Mouse (Mus musculus) neural tube, embryonic 13.5 days (tissue): Measurements from ENCODE around the gene Wdr43. TPM values are rescaled to one million over a fixed set of nuclear protein-coding genes. Genes with fewer than 3 reads are reported as not detected.
A peak's percentile ranks its signal among the peaks of the same experiment; 100 is the strongest.

Experiments
- ATAC-seq: fragments of 200-750 bp; cut with Nextera tagmentation; 2 replicates; pipeline ENCODE4 v1.8.0; 2017; ENCODE audit warnings: low read depth, mild to moderate bottlenecking, moderate TSS enrichment, moderate library complexity
- H3K27ac ChIP-seq: fragments of 300-500 bp; sonication (generic); replicated peaks from 2 replicates; pipeline ENCODE4 v1.5.1; 2015; ENCODE audit warnings: moderate library complexity, mild to moderate bottlenecking, inconsistent platforms
- H3K27me3 ChIP-seq: fragments of 300-500 bp; sonication (generic); 2 replicates; pipeline ENCODE4 v1.6.1; 2015; ENCODE audit warnings: mild to moderate bottlenecking, inconsistent platforms
- H3K36me3 ChIP-seq: fragments of 300-500 bp; sonication (generic); 2 replicates; pipeline ENCODE4 v1.6.1; 2015; ENCODE audit warnings: mild to moderate bottlenecking, inconsistent platforms
- H3K4me1 ChIP-seq: fragments of 300-500 bp; sonication (generic); replicated peaks from 2 replicates; pipeline ENCODE4 v1.6.1; 2015; ENCODE audit warnings: inconsistent platforms
- H3K4me2 ChIP-seq: fragments of 300-500 bp; sonication (generic); 2 replicates; pipeline ENCODE4 v1.6.1; 2015; ENCODE audit warnings: inconsistent platforms, mild to moderate bottlenecking, moderate library complexity
- H3K4me3 ChIP-seq: fragments of 300-500 bp; sonication (generic); 2 replicates; pipeline ENCODE4 v1.5.1; 2015; ENCODE audit warnings: mild to moderate bottlenecking, inconsistent platforms
- H3K9ac ChIP-seq: fragments of 300-500 bp; sonication (generic); 2 replicates; pipeline ENCODE4 v1.6.1; 2015; ENCODE audit warnings: moderate library complexity, mild to moderate bottlenecking, inconsistent platforms
- H3K9me3 ChIP-seq: fragments of 300-500 bp; sonication (generic); 2 replicates; pipeline ENCODE4 v1.6.1; 2016; ENCODE audit warnings: inconsistent platforms
- WGBS: fragments of 180-500 bp; shearing (Covaris S2); methylation state at CpG from one replicate; pipeline ENCODE4 v1.1.7; 2015; 5-methylcytosine and 5-hydroxymethylcytosine counted together
- polyA plus RNA-seq: library from polyadenylated mRNA; unstranded; fragments of >200 nt; fragmentation: Nextera tagmentation; extraction: Ambion mirVana; gene quantifications from 2 replicates; pipeline ENCODE4 v1.2.1, GENCODE M21; 2015

The Wdr43 gene
- polyA plus RNA-seq, 1 experiment from 2014 or later, result 45.6 TPM

DNA sequence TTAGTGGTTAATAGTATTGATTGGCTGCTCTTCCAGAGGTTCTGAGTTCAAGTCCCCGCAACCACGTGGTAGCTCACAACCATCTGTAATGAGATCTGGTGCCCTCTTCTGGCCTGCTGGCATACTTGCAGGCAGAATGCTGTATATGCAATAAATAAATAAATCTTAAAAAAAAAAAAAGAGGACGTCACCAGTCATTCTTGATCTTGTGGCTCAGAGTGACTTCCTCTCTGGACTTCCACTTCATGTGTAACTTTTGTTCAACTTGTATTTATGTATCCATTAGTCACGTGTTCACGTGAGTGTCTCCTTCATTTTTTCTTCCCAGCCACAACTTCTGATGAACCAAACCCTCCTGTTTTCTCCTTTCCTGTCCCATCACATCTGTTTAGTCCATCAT is 53.8 kb downstream of the Wdr43 start:
- Histone ChIP-seq H3K9me3 (no peaks in the 10 kb centered on the region), H3K27me3 (no peaks in the 10 kb centered on the region), H3K4me2 (no peak overlapping the region), H3K4me3 (no peak overlapping the region), H3K27ac (no peak overlapping the region), H3K4me1 (peaks cover 18% of the 10 kb centered on the region; the same call in 1 of the 2 replicates), H3K9ac (no peak overlapping the region), H3K36me3 (no peaks in the 10 kb centered on the region)
- 84% methylated on average over 5 of the region's 5 CpGs for WGBS
- no peak for ATAC-seq

DNA sequence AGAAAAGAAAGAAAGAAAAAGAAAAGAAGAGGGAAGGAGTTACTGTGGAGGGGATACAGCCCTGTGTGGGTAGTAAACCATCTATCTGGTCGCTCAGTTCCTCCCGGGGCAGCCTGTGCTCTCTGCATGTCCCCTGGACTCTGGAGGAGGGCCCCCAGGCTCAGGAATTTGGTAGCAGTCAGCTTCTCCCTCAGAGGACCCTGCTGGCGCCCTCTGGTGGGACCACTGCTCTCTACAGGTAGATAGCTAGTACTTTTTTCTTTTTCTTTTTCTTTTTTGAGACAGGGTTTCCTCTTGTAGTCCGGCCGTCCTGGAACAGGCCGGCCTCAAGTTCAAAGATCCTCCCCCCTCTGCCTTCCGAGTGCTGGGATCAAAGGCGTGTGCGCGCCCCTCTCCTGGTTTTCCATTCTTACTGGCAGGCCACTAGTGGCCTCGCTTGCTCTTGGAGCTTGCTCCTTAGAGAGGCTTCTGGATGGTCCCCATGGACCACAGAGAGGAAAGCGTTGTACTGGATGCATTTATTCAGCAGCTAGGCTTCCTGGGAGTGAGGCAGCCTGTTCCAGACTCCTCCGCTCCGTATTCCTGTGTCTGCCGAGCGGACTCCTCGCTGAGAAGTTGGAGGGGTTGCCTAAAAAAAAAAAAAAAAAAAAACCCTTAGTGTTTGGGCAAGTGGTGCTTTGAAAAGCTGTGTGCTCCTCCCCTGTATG is 56.3 kb downstream of the Wdr43 start:
- Histone ChIP-seq H3K4me1 (peaks cover 26% of the 10 kb centered on the region; the same call in 1 of the 2 replicates), H3K27ac (no peak overlapping the region), H3K9ac (no peak overlapping the region), H3K4me3 (no peak overlapping the region), H3K4me2 (no peak overlapping the region), H3K36me3 (no peaks in the 10 kb centered on the region), H3K27me3 (no peaks in the 10 kb centered on the region), H3K9me3 (no peaks in the 10 kb centered on the region)
- WGBS, result 54% methylated on average over 17 of the region's 17 CpGs
- ATAC-seq, result no peak

DNA sequence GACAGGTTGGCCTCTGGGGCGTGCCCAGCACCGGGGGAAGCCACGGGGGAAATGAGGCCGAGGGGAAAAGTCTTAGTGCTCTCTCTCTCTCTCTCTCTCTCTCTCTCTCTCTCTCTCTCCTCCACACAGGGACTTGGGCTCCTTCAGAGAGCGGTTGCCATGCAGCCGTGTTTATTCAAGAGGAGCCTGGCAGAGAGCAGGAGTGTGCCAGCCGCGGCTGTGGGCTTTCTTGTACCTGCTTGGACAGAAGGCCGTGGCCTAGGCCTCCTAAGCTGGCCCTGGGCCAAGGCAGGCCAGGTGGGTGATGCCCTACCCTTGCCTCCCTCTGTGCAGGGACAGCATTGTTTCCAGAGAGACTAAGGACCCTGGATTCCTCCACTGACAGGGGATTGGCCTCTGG is 57.4 kb downstream of the Wdr43 start, which contains the start of gene Togaram2:
Gene Togaram2, plus strand, starts transcription at position 170 of the 400 bp plus-strand sequence.
- no peak within 1 kb of the TSS for H3K4me3 ChIP-seq
- H3K4me1 ChIP-seq, result peaks cover 26% of the 10 kb centered on the region; the same call in 1 of the 2 replicates
- no peak within 1 kb of the TSS for H3K9ac ChIP-seq
- no peaks in the 10 kb centered on the region for H3K27me3 ChIP-seq
- H3K27ac ChIP-seq, result no peak within 1 kb of the TSS
- WGBS, result 58% methylated on average over 9 of the region's 9 CpGs
- no peak within 1 kb of the TSS for H3K4me2 ChIP-seq
- H3K36me3 ChIP-seq, result no peaks in the 10 kb centered on the region
- ATAC-seq, result peak; percentile 45; the same call in 1 of the 2 replicates
- H3K9me3 ChIP-seq, result no peaks in the 10 kb centered on the region

DNA sequence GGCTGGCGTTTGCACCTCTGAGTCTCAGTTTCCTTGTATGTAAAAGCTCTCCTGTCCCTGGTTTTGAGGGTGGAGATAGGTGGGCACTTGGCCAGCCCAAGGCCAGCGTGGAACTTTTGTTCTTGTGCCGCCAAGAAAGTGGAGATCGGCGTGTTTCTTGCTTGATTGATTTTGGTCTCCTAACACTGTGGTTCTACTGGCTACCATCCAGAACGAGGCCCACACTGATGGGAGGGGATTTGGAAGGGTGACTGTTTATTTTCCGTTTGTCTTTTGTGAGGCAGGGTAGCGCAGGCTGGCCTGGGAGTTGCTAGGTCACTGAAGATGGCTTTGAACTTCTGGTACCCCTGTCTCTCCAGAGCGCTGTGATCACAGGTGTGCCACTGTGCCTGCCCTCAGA is 58.2 kb downstream of the Wdr43 start:
- no peak overlapping the region for H3K4me2 ChIP-seq
- H3K9me3 ChIP-seq, result no peaks in the 10 kb centered on the region
- H3K4me1 ChIP-seq, result peaks cover 26% of the 10 kb centered on the region; the same call in 1 of the 2 replicates
- H3K36me3 ChIP-seq, result no peaks in the 10 kb centered on the region
- H3K27ac ChIP-seq, result no peak overlapping the region
- no peaks in the 10 kb centered on the region for H3K27me3 ChIP-seq
- no peak overlapping the region for H3K4me3 ChIP-seq
- H3K9ac ChIP-seq, result no peak overlapping the region
- WGBS, result 62% methylated on average over 9 of the region's 9 CpGs
- ATAC-seq, result no peak

DNA sequence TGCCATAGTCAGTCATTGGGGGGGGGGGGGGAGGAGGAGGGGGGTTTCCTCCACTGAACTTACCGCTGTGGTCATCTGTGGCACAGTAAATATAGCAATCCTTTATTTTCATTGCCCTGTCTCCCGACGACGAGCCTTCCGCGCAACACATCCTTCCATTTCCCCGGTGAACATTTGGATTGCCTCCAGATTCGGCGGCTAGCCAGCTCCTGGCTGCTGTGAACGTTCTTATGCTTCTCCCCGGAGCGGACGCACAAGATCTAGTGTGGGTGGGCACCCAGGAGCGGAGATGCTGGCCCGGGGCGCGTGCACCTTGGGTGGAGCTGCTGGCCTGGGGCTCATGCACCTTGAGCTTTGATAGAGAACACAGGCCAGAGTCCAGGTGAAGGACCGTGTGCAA is 59.2 kb downstream of the Wdr43 start:
- Histone ChIP-seq H3K27ac (no peak overlapping the region), H3K27me3 (no peaks in the 10 kb centered on the region), H3K4me3 (no peak overlapping the region), H3K9me3 (no peaks in the 10 kb centered on the region), H3K36me3 (no peaks in the 10 kb centered on the region), H3K4me1 (peaks cover 26% of the 10 kb centered on the region; the same call in 1 of the 2 replicates), H3K9ac (no peak overlapping the region), H3K4me2 (no peak overlapping the region)
- WGBS, result 75% methylated on average over 18 of the region's 18 CpGs
- ATAC-seq, result no peak

DNA sequence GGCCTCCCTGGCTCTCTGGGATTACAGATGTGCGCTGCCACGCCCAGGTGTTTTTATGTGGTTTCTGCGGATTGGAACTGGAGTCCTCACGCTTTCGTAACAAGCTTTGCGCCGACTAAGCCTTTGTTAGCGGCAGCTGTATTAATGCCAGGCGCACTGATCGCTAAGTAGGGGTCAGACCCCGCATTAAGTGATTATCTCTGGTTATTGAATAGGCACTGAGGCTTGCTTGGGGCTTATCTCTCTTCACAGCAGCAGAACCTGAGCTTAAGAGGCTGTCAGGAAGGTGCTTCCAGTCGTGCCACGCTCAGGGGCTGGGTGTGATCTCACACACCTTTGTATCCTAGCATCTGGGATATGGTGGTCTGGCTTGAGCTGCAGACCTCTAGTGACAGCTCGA is 66.0 kb downstream of the Wdr43 start:
- 90% methylated on average over 14 of the region's 14 CpGs for WGBS
- H3K4me1 ChIP-seq, result no peaks in the 10 kb centered on the region
- H3K4me2 ChIP-seq, result no peak overlapping the region
- H3K4me3 ChIP-seq, result no peak overlapping the region
- no peaks in the 10 kb centered on the region for H3K36me3 ChIP-seq
- H3K9ac ChIP-seq, result no peak overlapping the region
- no peak for ATAC-seq
- H3K27ac ChIP-seq, result no peak overlapping the region
- no peaks in the 10 kb centered on the region for H3K27me3 ChIP-seq
- no peaks in the 10 kb centered on the region for H3K9me3 ChIP-seq

DNA sequence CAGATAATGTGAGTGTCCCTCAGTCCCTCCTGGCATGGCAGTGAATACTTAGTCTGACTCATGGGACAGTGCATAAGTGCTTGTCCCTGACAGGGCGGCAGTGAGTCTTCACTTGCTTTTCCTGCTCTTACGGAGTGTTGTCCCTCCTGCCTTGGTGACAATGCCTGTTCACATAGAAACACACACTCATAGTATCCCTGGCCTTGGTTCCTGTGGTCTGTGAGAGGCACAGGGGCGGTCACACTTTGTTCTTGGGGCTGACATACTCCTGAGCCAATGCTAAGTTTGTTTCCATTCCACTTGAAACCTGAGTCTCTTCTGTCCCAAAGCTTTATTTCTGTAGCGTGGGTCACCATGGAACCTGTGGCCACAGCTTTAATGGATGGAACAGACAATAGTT is 66.7 kb downstream of the Wdr43 start:
- no peak overlapping the region for H3K27ac ChIP-seq
- no peak overlapping the region for H3K4me2 ChIP-seq
- no peaks in the 10 kb centered on the region for H3K27me3 ChIP-seq
- H3K36me3 ChIP-seq, result no peaks in the 10 kb centered on the region
- no peaks in the 10 kb centered on the region for H3K4me1 ChIP-seq
- no peak for ATAC-seq
- H3K9me3 ChIP-seq, result no peaks in the 10 kb centered on the region
- no peak overlapping the region for H3K9ac ChIP-seq
- WGBS, result 88% methylated on average over 4 of the region's 4 CpGs
- no peak overlapping the region for H3K4me3 ChIP-seq

DNA sequence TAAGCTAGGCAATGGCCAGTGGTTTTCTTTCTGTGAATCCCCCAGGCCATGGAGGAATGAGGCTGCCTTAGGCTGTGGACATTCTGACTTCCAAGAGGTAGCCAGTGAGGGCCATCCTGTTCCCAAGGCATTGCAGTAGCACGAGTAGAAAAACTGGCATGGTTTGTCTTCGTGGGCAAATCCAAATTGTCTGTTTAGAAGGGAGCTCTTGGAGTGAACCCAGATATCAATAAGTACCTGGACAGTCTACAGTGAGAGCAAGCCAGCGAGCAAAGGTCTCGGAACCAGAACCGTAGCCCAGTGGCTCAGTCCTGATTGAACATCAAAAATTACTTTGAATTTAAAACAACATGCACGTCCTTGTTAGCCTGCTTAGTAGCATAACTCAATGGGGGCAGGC is 67.6 kb downstream of the Wdr43 start:
- Histone ChIP-seq H3K4me2 (no peak overlapping the region), H3K4me3 (no peak overlapping the region), H3K27me3 (no peaks in the 10 kb centered on the region), H3K9ac (no peak overlapping the region), H3K4me1 (no peaks in the 10 kb centered on the region), H3K9me3 (no peaks in the 10 kb centered on the region), H3K27ac (no peak overlapping the region), H3K36me3 (no peaks in the 10 kb centered on the region)
- ATAC-seq, result no peak
- WGBS, result 91% methylated on average over 6 of the region's 6 CpGs

DNA sequence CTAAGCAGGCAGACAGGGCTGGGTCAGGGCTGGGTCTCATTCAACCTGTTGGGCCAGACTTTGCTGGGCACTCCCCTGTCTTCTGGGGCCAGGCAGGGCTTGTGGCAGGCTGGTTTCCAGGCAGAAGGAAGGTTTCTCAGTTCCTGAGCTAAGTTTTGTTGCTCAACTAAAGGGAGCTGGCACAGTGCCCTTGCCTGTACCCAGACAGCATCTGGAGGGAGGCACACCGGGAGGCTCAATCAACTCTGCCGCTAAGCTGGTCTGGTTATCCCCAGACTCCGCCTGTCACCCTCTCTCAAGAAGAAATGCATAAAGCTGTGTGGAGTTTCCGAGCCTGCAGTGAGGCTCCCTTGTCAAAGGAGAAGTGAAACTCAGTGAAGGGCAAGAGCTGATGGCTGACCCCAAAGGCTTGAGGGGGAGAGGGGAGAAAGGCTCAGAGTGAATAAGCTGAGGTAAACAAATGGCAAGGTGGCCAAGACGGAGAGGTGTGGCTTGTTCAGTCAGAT is 68.5 kb downstream of the Wdr43 start:
- ATAC-seq, result no peak
- 50% methylated on average over 5 of the region's 5 CpGs for WGBS

DNA sequence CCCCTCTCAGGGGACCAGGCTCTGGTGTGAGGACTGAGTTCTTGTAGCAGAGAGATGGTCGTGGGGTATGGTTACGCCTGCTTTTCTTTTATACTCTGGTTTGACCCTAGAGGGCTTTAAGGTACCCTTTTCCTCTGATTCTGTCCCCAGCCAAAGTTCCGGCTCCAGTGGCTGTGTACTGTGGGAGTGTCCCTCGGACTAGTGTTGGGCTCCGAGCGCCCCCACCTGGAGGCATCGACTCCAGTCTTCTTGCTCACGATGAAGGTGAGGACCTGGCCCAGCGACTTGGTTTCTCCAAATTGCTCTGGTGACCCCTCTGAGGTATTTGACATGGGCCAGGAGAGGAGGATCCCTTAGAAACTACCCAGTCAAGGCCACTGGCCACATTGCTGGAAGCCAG is 71.7 kb downstream of the Wdr43 start:
- no peak overlapping the region for H3K27ac ChIP-seq
- 65% methylated on average over 9 of the region's 9 CpGs for WGBS
- no peak overlapping the region for H3K4me2 ChIP-seq
- H3K4me3 ChIP-seq, result no peak overlapping the region
- no peak for ATAC-seq
- no peaks in the 10 kb centered on the region for H3K9me3 ChIP-seq
- H3K36me3 ChIP-seq, result no peaks in the 10 kb centered on the region
- H3K27me3 ChIP-seq, result no peaks in the 10 kb centered on the region
- H3K4me1 ChIP-seq, result 0 out of 2 replicates have a peak, but pooled peaks cover 6% of the 10 kb centered on the region
- H3K9ac ChIP-seq, result no peak overlapping the region

More for the DNA sequence above, 68.5 kb downstream of the Wdr43 start:
- H3K4me3 ChIP-seq, result no peak overlapping the region
- H3K4me2 ChIP-seq, result no peak overlapping the region
- H3K9ac ChIP-seq, result no peak overlapping the region
- no peaks in the 10 kb centered on the region for H3K36me3 ChIP-seq
- H3K27me3 ChIP-seq, result no peaks in the 10 kb centered on the region
- H3K4me1 ChIP-seq, result no peaks in the 10 kb centered on the region
- H3K27ac ChIP-seq, result no peak overlapping the region
- no peaks in the 10 kb centered on the region for H3K9me3 ChIP-seq

DNA sequence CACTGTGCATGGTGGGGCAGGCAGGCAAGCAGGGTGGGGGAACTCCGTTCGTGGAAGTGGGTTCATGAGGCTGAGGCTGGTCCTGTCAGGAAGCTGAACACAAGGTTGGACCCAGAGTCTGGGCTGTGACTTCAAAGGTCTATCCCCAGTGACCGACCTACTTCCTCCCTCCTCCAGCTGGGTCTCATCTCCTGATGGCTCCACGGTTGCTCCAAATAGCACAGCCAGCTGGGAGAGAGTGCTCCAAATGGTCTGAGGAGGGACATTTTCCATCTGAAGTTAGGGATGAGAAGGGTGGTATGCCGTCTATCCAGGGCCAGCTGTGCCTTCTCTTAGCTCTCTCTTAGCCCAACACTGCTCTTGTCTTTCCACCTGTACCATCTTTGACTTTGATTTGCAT is 74.2 kb downstream of the Wdr43 start:
- WGBS, result 78% methylated on average over 5 of the region's 5 CpGs

DNA sequence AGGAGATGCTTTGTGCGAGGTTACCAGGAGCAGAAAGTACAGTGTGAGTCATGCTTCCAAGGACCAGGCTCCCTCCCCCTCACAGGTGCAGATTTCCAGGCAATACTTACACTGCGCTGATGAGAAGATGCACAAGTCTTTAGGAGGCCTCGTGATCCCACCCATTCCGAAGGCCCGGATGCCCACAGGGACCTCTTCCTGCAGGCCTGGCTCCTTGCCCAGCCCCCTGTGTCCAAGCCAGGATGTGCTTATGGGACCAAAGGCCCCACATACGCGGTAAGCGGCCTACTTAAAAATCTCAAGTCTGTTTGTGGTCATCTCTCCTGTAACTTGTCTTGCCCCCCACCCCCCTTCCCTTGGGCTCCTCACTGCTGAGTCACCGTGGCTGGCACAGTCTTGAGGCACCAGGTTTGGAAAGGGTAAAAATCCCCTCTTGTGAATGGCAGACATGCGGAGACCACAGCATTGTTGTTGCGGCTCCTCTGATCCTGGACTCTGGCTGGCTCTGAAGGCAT is 75.7 kb downstream of the Wdr43 start:
- ATAC-seq, result no peak
- no peak overlapping the region for H3K9ac ChIP-seq
- peaks cover 10% of the 10 kb centered on the region for H3K4me1 ChIP-seq
- WGBS, result 64% methylated on average over 11 of the region's 11 CpGs
- no peak overlapping the region for H3K4me3 ChIP-seq
- no peaks in the 10 kb centered on the region for H3K9me3 ChIP-seq
- no peaks in the 10 kb centered on the region for H3K27me3 ChIP-seq
- no peaks in the 10 kb centered on the region for H3K36me3 ChIP-seq
- H3K4me2 ChIP-seq, result no peak overlapping the region
- no peak overlapping the region for H3K27ac ChIP-seq

More for the DNA sequence above, 74.2 kb downstream of the Wdr43 start:
- H3K4me3 ChIP-seq, result no peak overlapping the region
- H3K4me2 ChIP-seq, result no peak overlapping the region
- no peaks in the 10 kb centered on the region for H3K9me3 ChIP-seq
- no peak overlapping the region for H3K9ac ChIP-seq
- no peak for ATAC-seq
- no peak overlapping the region for H3K27ac ChIP-seq
- no peaks in the 10 kb centered on the region for H3K27me3 ChIP-seq
- H3K36me3 ChIP-seq, result no peaks in the 10 kb centered on the region
- peaks cover 10% of the 10 kb centered on the region for H3K4me1 ChIP-seq
